Mouse (Mus musculus): Measurements from ENCODE around the gene St6galnac6. TPM values are rescaled to one million over a fixed set of nuclear protein-coding genes. Genes with fewer than 3 reads are reported as not detected.

St6galnac6 gene
- polyA plus RNA-seq, 1 experiment, result not detected

DNA sequence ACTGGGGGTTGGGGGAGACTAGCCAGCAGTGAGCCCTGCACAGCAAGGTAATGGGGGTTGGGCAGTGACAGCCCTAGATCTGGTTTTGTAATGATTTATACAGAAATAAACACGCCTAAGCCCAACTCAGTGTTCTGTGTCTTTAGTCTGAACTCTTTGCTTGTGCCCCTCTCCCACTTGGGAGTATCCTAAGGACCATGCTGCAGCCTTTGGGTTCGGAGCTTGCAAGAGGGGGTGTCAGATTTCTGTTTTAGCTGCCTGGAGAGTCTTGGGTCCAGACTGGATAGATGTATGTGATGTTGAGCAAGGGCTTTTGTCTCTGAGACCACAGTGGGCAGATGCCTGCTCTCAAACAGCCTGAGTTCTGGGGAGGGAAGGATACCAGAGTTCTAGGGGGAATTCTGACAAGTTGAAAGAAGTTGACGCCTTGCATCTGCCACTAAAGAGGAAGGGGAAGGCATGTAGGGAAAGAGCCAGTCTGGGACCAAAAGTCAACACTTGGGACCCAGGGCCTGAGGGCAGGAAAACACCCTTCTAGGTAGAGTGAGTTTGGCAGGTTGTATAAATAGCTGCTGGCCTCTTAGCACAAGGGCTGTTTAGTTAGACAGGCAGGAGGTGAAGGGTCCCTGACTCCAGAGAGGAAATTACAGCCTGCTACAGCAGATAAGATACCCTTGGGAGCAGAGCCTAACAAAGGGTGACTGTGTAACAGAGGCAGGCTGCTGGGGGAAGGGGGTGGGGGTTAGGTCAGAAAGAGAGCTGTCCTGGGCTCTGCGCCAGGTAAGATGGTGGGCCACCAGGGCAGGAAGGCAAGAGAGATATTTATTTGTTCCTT, 21.4 kb downstream of the St6galnac6 start:
- Histone ChIP-seq H3K4me3 (ENCODE audit: insufficient read depth, low read depth, low read length) (no peak overlapping the region), H3K4me1 (ENCODE audit: control insufficient read depth, insufficient read depth, low read length) (peaks cover 22% of the 10 kb centered on the region), H3K27ac (ENCODE audit: insufficient read depth, low read depth, low read length) (no peak overlapping the region)
- WGBS, result 66% methylated on average over 4 of the region's 4 CpGs
- TF ChIP-seq POLR2A (IDR thresholded peaks at IDR 0.05; ENCODE audit: insufficient read depth, low read depth, low read length), result no peak
- no peak for TF ChIP-seq CTCF (IDR thresholded peaks at IDR 0.05; ENCODE audit: insufficient read depth, low read depth, low read length)

DNA sequence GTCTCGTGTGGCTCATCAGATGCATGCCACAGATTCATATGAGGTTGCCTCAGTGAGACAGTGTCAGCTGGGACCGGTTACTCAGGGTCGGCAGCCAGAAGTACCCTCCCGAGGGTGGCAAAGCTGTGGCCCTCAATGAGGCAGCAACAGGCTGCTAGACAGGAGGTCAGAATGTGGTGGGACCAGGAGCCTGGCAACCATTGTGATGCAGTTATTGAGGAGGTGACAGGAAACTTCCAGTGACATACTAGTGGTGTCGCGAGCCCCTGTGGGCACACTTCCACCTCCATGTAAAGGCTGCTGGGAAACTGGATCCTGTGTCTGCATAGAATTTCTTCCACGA, 22.0 kb downstream of the St6galnac6 start, which contains the start of gene Ak1:
Ak1 (plus strand) TSS at position 242 of the 343 bp plus-strand sequence.
- WGBS, result 41% methylated on average over 7 of the region's 7 CpGs
- H3K4me1 ChIP-seq (ENCODE audit: control insufficient read depth, insufficient read depth, low read length), result peaks cover 25% of the 10 kb centered on the region
- no peak within 1 kb of the TSS for H3K27ac ChIP-seq (ENCODE audit: insufficient read depth, low read depth, low read length)
- no peak for TF ChIP-seq CTCF (IDR thresholded peaks at IDR 0.05; ENCODE audit: insufficient read depth, low read depth, low read length)
- no peak for TF ChIP-seq POLR2A (IDR thresholded peaks at IDR 0.05; ENCODE audit: insufficient read depth, low read depth, low read length)
- no peak within 1 kb of the TSS for H3K4me3 ChIP-seq (ENCODE audit: insufficient read depth, low read depth, low read length)

DNA sequence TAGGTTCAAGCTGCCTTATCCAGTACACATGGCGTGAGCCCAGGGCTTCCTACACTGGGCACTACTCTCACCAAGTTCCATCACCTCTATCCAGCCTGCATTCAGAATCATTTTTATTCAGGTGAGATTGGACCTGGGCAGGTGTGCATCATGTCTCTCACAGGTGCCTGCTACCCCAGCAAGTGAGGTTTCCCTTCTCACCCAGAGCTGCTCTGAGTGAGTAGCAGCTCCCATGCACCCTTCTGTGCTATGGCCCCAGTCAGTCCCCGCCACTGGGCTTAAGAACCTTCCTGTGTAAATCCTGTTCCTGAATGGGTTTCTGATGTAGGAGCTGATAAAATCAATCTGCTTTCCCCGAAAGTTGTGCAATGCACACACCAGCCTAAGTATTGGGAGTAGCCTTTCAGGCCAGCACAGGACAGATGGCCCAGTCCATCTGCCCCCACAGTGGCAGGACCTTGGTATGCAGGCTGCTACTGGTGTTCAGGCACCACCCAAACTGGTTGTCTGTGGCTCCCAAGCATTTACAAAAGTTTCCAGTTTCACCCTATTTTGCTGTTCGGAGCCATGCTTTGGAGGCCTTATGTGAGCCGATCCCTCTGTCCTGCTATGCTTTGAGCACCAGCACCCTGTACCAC, 24.7 kb downstream of the St6galnac6 start:
- no peak overlapping the region for H3K4me3 ChIP-seq (ENCODE audit: insufficient read depth, low read depth, low read length)
- H3K4me1 ChIP-seq (ENCODE audit: control insufficient read depth, insufficient read depth, low read length), result peaks cover 52% of the 10 kb centered on the region
- H3K27ac ChIP-seq (ENCODE audit: insufficient read depth, low read depth, low read length), result no peak overlapping the region
- 91% methylated on average over 5 of the region's 5 CpGs for WGBS
- no peak for TF ChIP-seq POLR2A (IDR thresholded peaks at IDR 0.05; ENCODE audit: insufficient read depth, low read depth, low read length)
- no peak for TF ChIP-seq CTCF (IDR thresholded peaks at IDR 0.05; ENCODE audit: insufficient read depth, low read depth, low read length)

DNA sequence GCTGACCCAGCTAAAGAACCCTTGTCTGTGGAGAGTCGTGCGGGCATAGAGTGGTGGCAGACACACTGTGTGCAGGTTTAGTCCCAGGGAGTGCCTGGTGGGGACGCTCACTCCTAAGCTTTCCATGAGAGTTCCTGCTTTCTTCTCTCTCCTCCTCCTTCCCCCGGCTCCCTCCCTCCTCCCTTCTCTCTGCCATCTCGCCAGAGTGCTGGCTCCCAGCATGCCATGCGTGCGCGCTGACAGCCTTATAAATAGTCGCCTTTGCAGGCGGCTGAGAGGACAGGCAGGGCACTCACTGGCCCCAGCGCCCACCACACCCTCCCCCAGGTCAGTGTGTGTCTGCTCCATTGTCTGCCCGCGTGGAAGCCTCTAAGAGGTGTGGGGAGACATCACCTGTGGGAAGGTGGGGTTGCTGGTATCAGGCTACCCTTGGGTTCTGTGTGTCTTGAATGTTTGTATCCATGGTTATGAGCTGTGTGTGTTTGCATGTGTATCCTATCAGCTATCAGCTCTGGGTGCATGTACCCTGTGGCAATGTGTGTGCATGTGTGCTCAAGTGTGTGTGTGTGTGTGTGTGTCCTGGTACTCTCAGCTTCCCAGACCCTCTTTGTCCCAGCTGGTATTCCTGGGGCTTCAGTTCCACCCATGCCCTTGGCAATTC, 25.8 kb downstream of the St6galnac6 start:
- WGBS, result 3% methylated on average over 13 of the region's 13 CpGs

DNA sequence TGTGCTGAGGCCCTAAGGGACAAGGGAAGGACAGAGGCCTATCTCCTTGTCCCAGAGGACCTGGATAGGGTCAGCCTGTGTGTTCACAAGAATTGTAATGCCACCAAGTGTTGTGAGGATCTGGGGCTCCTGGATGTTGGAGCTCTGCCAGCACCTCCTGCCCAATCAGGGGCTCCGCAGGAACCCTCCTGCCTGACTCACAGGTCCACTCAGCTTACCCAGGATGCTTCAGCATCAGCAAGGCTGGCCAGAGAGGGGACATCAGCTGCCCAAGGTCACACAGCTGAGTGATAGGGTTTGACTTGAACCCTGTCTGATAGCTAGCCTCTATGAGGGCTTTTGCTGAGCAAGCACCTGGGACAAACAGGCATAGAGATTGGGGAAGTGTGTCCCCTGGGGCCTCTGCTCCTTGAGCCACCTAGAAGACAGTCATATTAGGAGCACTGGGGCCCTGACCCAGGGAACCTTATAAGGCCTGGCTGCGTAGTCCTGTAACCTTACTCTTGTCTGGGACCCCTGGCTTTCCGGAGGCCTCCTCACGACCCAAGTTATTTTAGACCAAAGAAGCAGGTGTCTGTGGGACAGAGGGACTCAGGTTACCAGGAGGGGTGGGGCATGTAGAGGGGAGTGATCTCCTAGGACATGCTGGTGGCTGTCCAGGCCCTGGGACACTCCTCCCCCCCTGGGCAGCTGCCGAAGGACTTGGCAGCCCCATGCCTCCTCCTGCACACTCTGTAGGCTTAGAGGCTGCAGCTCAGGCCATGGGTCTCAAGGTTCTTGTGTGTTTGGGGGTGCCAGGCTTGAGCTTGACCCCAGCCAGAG, 26.6 kb downstream of the St6galnac6 start:
- peaks cover 57% of the 10 kb centered on the region for H3K4me1 ChIP-seq (ENCODE audit: control insufficient read depth, insufficient read depth, low read length)
- WGBS, result 40% methylated on average over 5 of the region's 5 CpGs
- H3K27ac ChIP-seq (ENCODE audit: insufficient read depth, low read depth, low read length), result peak overlapping the region; percentile 98
- H3K4me3 ChIP-seq (ENCODE audit: insufficient read depth, low read depth, low read length), result peak overlapping the region; percentile 63
- TF ChIP-seq CTCF (IDR thresholded peaks at IDR 0.05; ENCODE audit: insufficient read depth, low read depth, low read length) (no peak), POLR2A (IDR thresholded peaks at IDR 0.05; ENCODE audit: insufficient read depth, low read depth, low read length) (no peak)

More for the DNA sequence above, 25.8 kb downstream of the St6galnac6 start:
- Histone ChIP-seq H3K27ac (ENCODE audit: insufficient read depth, low read depth, low read length) (peak overlapping the region; percentile 98), H3K4me1 (ENCODE audit: control insufficient read depth, insufficient read depth, low read length) (peaks cover 59% of the 10 kb centered on the region), H3K4me3 (ENCODE audit: insufficient read depth, low read depth, low read length) (peak overlapping the region; percentile 63)
- TF ChIP-seq POLR2A (IDR thresholded peaks at IDR 0.05; ENCODE audit: insufficient read depth, low read depth, low read length) (peak; percentile 94), CTCF (IDR thresholded peaks at IDR 0.05; ENCODE audit: insufficient read depth, low read depth, low read length) (0 out of 2 replicates have a peak, but pooled peaks have one; percentile 24)

DNA sequence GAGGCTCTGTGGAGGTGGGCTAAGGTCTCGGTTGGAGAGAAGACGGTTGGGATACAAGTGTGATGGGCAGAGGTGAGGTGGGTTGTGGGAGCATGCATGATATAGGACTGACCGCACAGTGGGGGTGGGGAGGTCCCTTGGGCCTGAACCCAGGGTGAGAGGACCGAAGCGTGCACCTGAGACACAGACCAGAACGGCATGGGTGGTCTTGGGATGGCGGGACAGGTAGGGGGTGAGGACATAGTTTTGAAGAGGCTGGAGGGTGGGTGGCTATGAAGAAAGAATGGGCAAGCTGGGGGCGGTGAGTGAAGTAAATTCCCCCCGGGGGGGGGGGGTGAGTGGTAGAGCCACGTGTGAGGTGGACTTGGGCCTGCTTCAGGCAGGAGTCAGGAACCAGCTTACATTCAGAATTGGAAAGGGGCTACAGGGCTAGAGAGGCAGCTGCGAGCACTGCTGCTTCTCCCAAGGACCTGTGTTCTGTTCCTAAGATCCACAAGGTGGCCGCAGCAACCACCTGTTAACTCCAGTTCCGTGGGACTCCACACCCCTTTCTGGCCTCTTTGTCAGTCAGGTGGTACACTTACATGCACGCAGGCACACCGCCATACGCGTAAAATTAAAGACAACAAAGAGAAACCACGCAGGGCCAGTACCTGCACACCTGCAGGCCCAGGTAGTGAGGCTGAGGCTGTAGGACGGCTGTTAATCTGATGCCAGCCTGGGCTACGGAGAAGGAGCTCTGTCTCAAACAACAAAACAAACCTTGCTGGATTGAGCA, 27.9 kb downstream of the St6galnac6 start:
- Histone ChIP-seq H3K4me3 (ENCODE audit: insufficient read depth, low read depth, low read length) (peak overlapping the region; percentile 63), H3K4me1 (ENCODE audit: control insufficient read depth, insufficient read depth, low read length) (peaks cover 60% of the 10 kb centered on the region), H3K27ac (ENCODE audit: insufficient read depth, low read depth, low read length) (peak overlapping the region; percentile 98)
- TF ChIP-seq POLR2A (IDR thresholded peaks at IDR 0.05; ENCODE audit: insufficient read depth, low read depth, low read length) (no peak), CTCF (IDR thresholded peaks at IDR 0.05; ENCODE audit: insufficient read depth, low read depth, low read length) (no peak)
- WGBS, result 63% methylated on average over 20 of the region's 20 CpGs

DNA sequence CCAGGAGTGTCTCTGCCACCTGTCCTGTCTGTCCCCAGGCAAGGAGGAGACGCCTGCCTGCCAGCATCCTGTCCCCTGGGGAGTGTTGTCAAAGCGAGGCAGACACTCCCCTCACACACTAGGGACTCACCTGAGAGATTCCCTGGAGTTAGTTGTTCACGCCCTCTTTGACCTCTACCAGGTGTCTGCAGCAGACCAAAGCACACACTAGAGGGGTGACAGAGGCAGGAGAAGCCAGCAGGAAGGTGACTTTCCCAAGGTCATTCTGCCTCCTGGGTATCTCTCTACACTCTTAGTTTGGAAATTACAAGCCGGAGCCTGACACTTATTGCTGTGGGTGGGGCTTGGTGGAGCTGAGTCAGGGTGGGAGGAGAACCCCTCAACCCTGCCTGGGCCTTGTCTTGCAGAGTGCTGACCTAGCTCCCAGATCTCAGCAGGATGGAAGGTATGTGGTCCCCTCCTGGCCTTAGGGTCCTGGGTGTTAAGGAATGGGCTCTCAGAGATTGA, 28.6 kb downstream of the St6galnac6 start:
- no peak for TF ChIP-seq POLR2A (IDR thresholded peaks at IDR 0.05; ENCODE audit: insufficient read depth, low read depth, low read length)
- no peak for TF ChIP-seq CTCF (IDR thresholded peaks at IDR 0.05; ENCODE audit: insufficient read depth, low read depth, low read length)
- Histone ChIP-seq H3K27ac (ENCODE audit: insufficient read depth, low read depth, low read length) (peak overlapping the region; percentile 56), H3K4me3 (ENCODE audit: insufficient read depth, low read depth, low read length) (peak overlapping the region; percentile 63), H3K4me1 (ENCODE audit: control insufficient read depth, insufficient read depth, low read length) (peaks cover 61% of the 10 kb centered on the region)
- whole genome bisulfite sequencing, result 57% methylated on average over 4 of the region's 4 CpGs
